Mouse (Mus musculus): ENCODE measurements at regions not wholly inside any gene's neighbourhood (a gene's known extent, or its start where the extent isn't known, plus 50 kb on each side); places are given as distances from the start of the nearest gene placed in this dataset.

GRCm38 (mm10) chr3:18705756-18706155, 757.5 kb downstream of the Cypt12 start:
- no peak for TF ChIP-seq CTCF (IDR thresholded peaks at IDR 0.05; ENCODE audit: borderline replicate concordance, control insufficient read depth, extremely low read depth, insufficient read depth, low read length, poor library complexity)
- TF ChIP-seq POLR2A (IDR thresholded peaks at IDR 0.05; ENCODE audit: control insufficient read depth, extremely low read depth, insufficient read depth, low read length, poor library complexity) = no peak

All from thymus, adult 2 months (tissue).